Mouse (Mus musculus) liver, embryonic 14.5 days (tissue): ENCODE measurements around the gene Brinp1.

Source experiments
- CTCF ChIP-seq: IDR thresholded peaks from 2 replicates; pipeline ENCODE4 v1.5.1; 2016; ENCODE audit warnings: antibody characterized with exemption, low read depth, control low read depth
- EP300 ChIP-seq: IDR thresholded peaks from 2 replicates; pipeline ENCODE4 v1.6.1; 2016; ENCODE audit warnings: antibody characterized with exemption, low read depth

GRCm38 (mm10) chr4:68856868-68857267 lies 97.3 kb downstream of the Brinp1 start:
- no peak for TF ChIP-seq CTCF
- TF ChIP-seq EP300, result no peak
